11 mouse cellular contexts compared by ENCODE assay signal in the genomic region with DNA sequence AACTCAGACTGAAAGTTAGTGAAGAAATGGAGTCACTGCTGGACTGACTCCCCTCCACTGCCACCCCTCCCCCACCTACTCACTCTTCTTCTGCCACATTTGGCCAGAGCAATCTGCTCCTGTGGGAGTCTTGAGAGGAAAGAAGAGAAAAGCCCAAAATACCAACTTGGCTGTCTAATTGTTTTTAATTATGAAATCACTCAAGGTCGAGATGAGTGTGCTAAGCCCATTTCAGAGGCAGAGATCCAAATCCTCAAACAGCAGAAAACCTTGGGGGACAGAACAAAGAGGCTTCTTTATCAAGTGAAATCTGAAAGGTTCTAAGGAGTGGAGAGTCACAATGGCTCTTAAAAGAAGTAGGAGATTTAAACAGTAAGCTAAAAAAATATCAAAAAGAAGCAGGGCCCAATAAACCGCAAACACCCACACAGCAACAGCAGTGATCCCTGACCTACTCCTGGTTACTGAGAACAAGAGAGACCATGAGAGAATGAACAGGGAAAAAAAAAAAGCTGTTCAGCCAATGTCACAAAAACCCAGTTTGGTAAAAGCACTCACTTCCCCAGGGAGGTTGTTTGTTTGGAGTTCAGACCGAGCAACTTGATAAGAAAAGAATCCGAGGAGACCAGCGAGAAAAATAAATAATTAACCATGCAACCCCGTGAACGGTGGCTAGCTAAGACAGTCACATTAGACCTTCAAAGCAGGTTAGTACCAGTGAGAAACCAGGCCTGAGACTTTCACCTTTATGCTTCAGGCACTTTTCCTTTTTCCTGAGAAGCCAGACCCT.
A peak's percentile ranks its signal among the peaks of the same experiment; 100 is the strongest.
DNase-seq lines count a peak whose midpoint lies in the region.
"Had no signal": no experiment of that assay in that cellular context is flagged by ENCODE, and none has a peak within 500 bp of the region (broad histone marks: within the 10 kb centered on the region; RNA-seq: fewer than 3 reads in every experiment).

No protein-coding gene starts in this region.

- intact Hi-C loops in gastrocnemius, postnatal 14 days (cut with DNase I; ENCODE audit: low total_unique reads), result no loop called here

- DNase-seq in kidney, adult 11 months, result peak; percentile 61
- DNase-seq in kidney, postnatal 4 days, result no peak
- peak; percentile 84 for DNase-seq in Muller cell, postnatal 12 days (ENCODE audit: inconsistent ontology term)
- DNase-seq in brain, adult 2 months (ENCODE audit: low read depth, low spot score), result peak; percentile 74
- DNase-seq in kidney, postnatal 10 days, result peak; percentile 23
- DNase-seq in gastrocnemius, postnatal 14 days, result no peak
- DNase-seq in layer of hippocampus, adult 11-12 months (ENCODE audit: low spot score), result no peak
- no peak for DNase-seq in thymus, postnatal 4 days
- DNase-seq: cerebellum, adult 11 months; heart, adult 18-20 months; thymus, adult 2 months had no signal

Comparison
In these comparisons a context has a peak if more than half of its experiments do, and no peak if none do; other contexts are left out.
1. DNase-seq: peak in kidney, adult 11 months (single experiment), Muller cell, postnatal 12 days (single experiment), brain, adult 2 months (single experiment) and kidney, postnatal 10 days (single experiment); none in kidney, postnatal 4 days (0 of 2), gastrocnemius, postnatal 14 days (single experiment), layer of hippocampus, adult 11-12 months (single experiment) and thymus, postnatal 4 days (single experiment).